Mouse (Mus musculus): ENCODE data around the gene Msl3. TPM values are rescaled to one million over a fixed set of nuclear protein-coding genes. Genes with fewer than 3 reads are reported as not detected.
"Not testable (repeated sequence)": the region's sequence is repeated elsewhere in the genome, so short reads cannot be mapped to it uniquely, and the experiment has no call there.

Msl3 gene
- 16.0 and 16.2 TPM in 2 replicates for polyA plus RNA-seq (2015; fragmentation: Nextera tagmentation; extraction: Ambion mirVana)

DNA sequence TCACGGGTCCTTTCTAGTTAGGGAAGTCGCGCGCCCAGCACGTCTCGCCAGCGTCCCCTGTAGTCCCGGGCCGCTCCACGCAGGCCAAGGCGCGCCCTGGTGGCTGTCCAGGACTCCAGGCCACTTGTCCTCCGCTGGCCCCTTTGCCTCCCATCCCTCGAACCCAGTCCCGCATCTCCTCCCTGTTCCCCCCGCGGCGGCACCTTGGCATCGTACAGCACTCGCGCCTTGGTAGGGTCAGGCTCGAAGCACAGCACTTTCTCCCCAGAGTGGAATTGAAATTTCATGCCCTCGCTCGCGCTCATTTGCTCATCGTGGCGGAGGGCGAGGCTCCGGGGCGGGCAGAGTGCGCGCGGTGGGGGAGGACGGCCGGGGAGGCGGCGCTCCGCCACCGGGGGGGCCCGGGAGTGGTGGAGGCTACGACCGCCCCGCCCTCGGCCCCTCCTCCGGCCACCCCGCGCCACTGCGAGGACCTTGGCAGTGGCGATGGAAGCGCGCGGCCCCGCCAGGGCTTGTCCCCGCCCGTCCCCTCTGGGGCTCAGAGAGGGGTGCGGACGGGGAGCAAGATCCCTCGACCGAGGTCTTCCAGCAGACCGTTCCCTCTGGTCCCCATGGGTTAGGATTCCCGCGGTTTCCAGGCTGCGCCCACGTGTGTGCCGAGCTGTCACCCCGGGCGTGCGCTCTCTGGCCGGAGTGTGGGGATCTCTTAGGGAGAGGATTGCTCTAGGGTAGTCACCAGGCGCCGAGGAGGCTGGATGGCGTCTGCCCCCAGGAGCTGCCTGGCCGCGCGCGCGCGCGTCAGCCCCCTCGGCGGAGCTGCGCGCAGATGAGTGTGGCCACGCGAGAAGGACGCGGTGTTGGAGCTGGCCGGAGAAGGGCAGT, at the start of gene Msl3:
Gene Msl3 (minus strand): TSS at position 374 of the 882 bp plus-strand sequence.
- no peaks in the 10 kb centered on the region for H3K9me3 ChIP-seq (replicated peaks; ENCODE audit: control insufficient read depth, low read length, poor library complexity, severe bottlenecking)
- peak within 1 kb of the TSS; percentile 91 for H3K27ac ChIP-seq (ENCODE audit: low read length)
- ATAC-seq: peak; percentile 94
- H3K4me1 ChIP-seq (ENCODE audit: control insufficient read depth, insufficient read depth, low read length): no peaks in the 10 kb centered on the region
- H3K36me3 ChIP-seq (ENCODE audit: control insufficient read depth, insufficient read depth, low read length): no peaks in the 10 kb centered on the region
- peak within 1 kb of the TSS; percentile 79 for H3K4me2 ChIP-seq (ENCODE audit: low read length)
- 30% methylated on average over 43 of the region's 88 CpGs for WGBS
- peak within 1 kb of the TSS; percentile 51 for H3K4me3 ChIP-seq (ENCODE audit: low read depth, low read length)
- peak within 1 kb of the TSS; percentile 65 for H3K9ac ChIP-seq (ENCODE audit: low read depth, low read length)
- H3K27me3 ChIP-seq (ENCODE audit: control insufficient read depth, insufficient read depth, low read depth, low read length): no peaks in the 10 kb centered on the region

DNA sequence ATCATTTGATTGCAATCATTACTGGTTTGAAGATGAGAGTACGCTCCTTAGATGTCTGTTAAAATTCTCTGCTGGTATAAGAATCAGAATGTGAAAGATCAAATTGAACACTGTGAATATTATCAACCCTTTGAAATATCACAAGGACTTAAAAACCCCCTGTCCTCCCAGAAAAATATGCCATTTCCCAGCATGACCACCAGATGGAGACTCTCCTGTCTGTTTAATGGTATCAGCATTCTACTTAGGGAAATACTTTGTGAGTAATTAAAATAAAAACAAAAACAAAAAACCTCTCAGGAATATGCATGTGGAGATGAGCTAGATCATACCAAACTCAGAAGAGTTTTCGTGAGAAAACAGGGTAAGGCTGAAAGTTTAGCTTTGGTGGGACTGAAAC, 44.3 kb upstream of the Msl3 start:
- Histone ChIP-seq H3K4me3 (ENCODE audit: low read depth, low read length) (no peak overlapping the region), H3K4me2 (ENCODE audit: low read length) (no peak overlapping the region), H3K27ac (ENCODE audit: low read length) (no peak overlapping the region), H3K36me3 (ENCODE audit: control insufficient read depth, insufficient read depth, low read length) (no peaks in the 10 kb centered on the region), H3K4me1 (ENCODE audit: control insufficient read depth, insufficient read depth, low read length) (no peaks in the 10 kb centered on the region), H3K27me3 (ENCODE audit: control insufficient read depth, insufficient read depth, low read depth, low read length) (no peaks in the 10 kb centered on the region), H3K9me3 (replicated peaks; ENCODE audit: control insufficient read depth, low read length, poor library complexity, severe bottlenecking) (no peaks in the 10 kb centered on the region), H3K9ac (ENCODE audit: low read depth, low read length) (no peak overlapping the region)
- ATAC-seq: no peak
- WGBS: 70% methylated on average over 2 of the region's 2 CpGs

DNA sequence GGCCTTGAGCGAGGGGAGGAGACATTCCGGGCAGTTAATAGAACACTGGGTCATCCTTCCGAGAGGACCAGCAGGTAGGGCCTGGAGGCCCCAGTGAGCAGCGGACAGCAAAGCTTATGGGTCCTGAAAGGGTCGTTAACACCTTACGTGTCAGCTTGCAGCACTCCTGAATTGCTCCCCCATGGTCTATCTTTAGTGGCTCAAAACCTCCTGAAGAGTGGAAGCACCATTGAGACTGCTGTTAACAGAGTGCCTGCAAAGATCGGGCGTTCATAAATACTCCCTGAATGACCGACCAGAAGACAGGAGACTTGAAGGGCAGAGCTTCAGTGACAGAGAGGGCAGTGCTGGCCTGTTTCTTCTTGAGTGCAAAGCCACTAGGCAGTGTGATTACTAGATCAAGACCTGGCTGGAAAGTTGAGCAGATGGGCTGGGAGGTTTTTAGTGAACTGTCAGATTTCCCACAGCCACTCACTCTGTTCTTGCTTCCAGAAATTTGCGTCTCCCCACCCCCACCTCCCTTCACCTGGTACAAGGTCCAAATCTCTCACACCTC, 787 bp upstream of the Msl3 start:
- H3K27me3 ChIP-seq (ENCODE audit: control insufficient read depth, insufficient read depth, low read depth, low read length): no peaks in the 10 kb centered on the region
- H3K4me3 ChIP-seq (ENCODE audit: low read depth, low read length): peak overlapping the region; percentile 51
- H3K36me3 ChIP-seq (ENCODE audit: control insufficient read depth, insufficient read depth, low read length): no peaks in the 10 kb centered on the region
- 26% methylated on average over 10 of the region's 10 CpGs for WGBS
- peak overlapping the region; percentile 65 for H3K9ac ChIP-seq (ENCODE audit: low read depth, low read length)
- H3K9me3 ChIP-seq (replicated peaks; ENCODE audit: control insufficient read depth, low read length, poor library complexity, severe bottlenecking): no peaks in the 10 kb centered on the region
- peak overlapping the region; percentile 79 for H3K4me2 ChIP-seq (ENCODE audit: low read length)
- H3K4me1 ChIP-seq (ENCODE audit: control insufficient read depth, insufficient read depth, low read length): no peaks in the 10 kb centered on the region
- H3K27ac ChIP-seq (ENCODE audit: low read length): peak overlapping the region; percentile 91
- ATAC-seq: peak; percentile 69

DNA sequence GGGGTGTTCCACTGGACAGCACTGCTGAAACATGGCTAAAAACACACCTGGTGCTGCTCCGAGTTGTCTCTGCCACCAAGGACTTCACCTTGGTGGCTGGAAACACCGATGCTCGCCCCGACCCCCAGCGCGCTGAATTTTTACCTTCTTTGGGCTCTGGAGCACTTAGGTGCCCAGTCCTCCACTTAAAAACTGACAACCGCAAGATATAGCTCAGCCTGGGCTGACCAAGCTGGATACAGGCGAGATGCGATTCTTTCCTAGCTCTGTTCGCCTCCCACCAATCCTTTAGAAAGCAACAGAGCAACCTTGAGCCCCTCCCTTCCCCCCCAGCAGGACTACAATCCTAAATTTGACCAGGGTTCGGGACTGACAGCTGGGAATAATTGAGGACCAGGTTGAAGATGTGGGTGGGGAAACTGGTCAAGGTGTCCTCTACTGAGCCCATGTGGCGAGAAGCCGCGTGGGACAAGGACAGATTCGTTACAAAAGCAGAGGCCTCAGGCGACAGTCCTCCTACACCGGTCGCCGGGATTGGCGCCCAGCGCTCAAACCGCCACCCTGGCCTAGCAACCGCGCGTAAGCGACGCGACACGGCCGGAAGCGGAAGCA, 679 bp downstream of the Msl3 start:
- Histone ChIP-seq H3K36me3 (ENCODE audit: control insufficient read depth, insufficient read depth, low read length) (no peaks in the 10 kb centered on the region), H3K27ac (ENCODE audit: low read length) (peak overlapping the region; percentile 91), H3K27me3 (ENCODE audit: control insufficient read depth, insufficient read depth, low read depth, low read length) (no peaks in the 10 kb centered on the region), H3K4me1 (ENCODE audit: control insufficient read depth, insufficient read depth, low read length) (no peaks in the 10 kb centered on the region), H3K4me2 (ENCODE audit: low read length) (peak overlapping the region; percentile 79), H3K4me3 (ENCODE audit: low read depth, low read length) (peak overlapping the region; percentile 51), H3K9ac (ENCODE audit: low read depth, low read length) (peak overlapping the region; percentile 65), H3K9me3 (replicated peaks; ENCODE audit: control insufficient read depth, low read length, poor library complexity, severe bottlenecking) (no peaks in the 10 kb centered on the region)
- ATAC-seq: peak; percentile 12
- WGBS: 11% methylated on average over 28 of the region's 31 CpGs

DNA sequence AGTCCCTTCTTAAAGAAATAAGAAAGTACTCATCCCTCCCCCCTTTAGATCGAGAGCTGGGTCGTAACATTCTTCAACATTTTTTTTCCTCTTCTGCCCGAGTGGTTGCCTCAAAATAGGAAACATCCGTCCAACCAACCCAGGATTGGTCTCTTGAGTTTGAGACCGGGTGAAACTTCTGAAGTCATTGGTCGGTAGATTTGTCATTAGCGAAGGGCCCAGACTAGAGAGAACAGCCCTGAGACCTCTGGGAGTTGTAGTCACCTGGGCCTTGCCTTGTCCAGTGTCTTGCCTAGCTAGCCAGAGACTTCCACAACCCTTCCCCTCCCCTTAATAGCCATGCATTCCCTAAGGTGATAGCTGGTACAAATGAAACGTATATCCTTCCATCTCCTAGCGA, 1.3 kb downstream of the Msl3 start:
- H3K4me3 ChIP-seq (ENCODE audit: low read depth, low read length): peak overlapping the region; percentile 51
- peak overlapping the region; percentile 79 for H3K4me2 ChIP-seq (ENCODE audit: low read length)
- no peaks in the 10 kb centered on the region for H3K27me3 ChIP-seq (ENCODE audit: control insufficient read depth, insufficient read depth, low read depth, low read length)
- H3K27ac ChIP-seq (ENCODE audit: low read length): no peak overlapping the region; the same call in 1 of the 2 replicates
- ATAC-seq: peak; percentile 72
- H3K9ac ChIP-seq (ENCODE audit: low read depth, low read length): peak overlapping the region; percentile 65; the same call in 1 of the 2 replicates
- H3K36me3 ChIP-seq (ENCODE audit: control insufficient read depth, insufficient read depth, low read length): no peaks in the 10 kb centered on the region
- H3K4me1 ChIP-seq (ENCODE audit: control insufficient read depth, insufficient read depth, low read length): no peaks in the 10 kb centered on the region
- WGBS: 16% methylated on average over 9 of the region's 9 CpGs
- no peaks in the 10 kb centered on the region for H3K9me3 ChIP-seq (replicated peaks; ENCODE audit: control insufficient read depth, low read length, poor library complexity, severe bottlenecking)

DNA sequence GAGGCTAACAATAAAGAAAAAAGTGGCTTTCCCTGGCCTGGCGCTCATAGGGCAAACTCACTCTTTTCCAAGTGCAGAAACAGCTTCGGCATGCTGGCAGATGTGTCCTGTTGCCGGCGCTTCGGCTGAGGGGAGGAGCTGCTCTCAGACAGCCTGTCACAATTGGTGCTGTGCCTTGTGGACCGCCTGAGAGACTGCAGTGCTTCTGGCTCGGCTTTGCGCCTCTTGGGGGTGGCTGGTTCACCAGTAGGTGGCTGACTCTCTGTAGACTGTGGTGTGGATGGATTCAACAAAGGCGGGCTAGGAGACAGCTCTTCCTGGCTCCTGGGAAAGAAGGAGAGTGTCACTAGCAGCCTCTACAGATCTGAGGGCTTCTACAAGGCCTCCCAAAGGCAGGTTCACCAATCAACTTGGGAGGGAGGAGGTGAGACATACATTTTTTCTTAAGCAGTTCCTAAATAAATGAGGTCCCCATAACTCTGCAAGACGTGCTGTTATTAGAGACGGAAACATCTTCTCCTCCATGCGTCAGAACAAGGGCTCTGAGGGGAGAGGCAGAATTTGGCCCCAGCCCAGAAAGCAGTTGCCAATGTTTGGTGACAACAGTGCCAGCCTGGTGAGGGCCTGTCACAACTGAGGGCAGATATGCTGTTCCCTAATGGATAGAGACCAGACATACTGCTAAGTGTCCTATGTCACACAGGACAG, 9.6 kb downstream of the Msl3 start:
- Histone ChIP-seq H3K4me2 (ENCODE audit: low read length) (no peak overlapping the region), H3K27ac (ENCODE audit: low read length) (no peak overlapping the region), H3K36me3 (ENCODE audit: control insufficient read depth, insufficient read depth, low read length) (no peaks in the 10 kb centered on the region), H3K9ac (ENCODE audit: low read depth, low read length) (no peak overlapping the region), H3K4me3 (ENCODE audit: low read depth, low read length) (no peak overlapping the region), H3K4me1 (ENCODE audit: control insufficient read depth, insufficient read depth, low read length) (no peaks in the 10 kb centered on the region), H3K27me3 (ENCODE audit: control insufficient read depth, insufficient read depth, low read depth, low read length) (no peaks in the 10 kb centered on the region), H3K9me3 (replicated peaks; ENCODE audit: control insufficient read depth, low read length, poor library complexity, severe bottlenecking) (no peaks in the 10 kb centered on the region)
- 73% methylated on average over 12 of the region's 12 CpGs for WGBS
- no peak for ATAC-seq

DNA sequence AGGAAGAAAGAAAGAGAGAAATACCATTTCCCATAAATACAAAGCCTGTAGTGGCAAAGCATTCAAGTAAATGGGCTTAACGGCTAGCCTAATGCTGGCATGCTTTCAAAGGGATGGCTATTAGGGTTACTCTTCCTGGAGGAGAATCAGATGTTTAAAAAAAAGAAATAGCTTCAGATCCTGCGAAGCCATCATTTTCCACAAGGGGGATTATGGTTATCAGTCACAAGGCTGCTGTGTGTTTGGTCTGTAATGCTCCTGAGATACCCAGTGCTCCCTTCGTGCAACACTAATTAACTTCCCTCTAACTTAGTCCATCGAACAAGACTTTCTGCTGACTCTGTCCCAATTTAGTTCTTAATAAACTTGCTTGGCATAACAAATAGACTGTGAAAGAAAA, 13.5 kb downstream of the Msl3 start:
- WGBS: 63% methylated on average over 4 of the region's 4 CpGs
- Histone ChIP-seq H3K27me3 (ENCODE audit: control insufficient read depth, insufficient read depth, low read depth, low read length) (no peaks in the 10 kb centered on the region), H3K9ac (ENCODE audit: low read depth, low read length) (no peak overlapping the region), H3K4me2 (ENCODE audit: low read length) (no peak overlapping the region), H3K9me3 (replicated peaks; ENCODE audit: control insufficient read depth, low read length, poor library complexity, severe bottlenecking) (no peaks in the 10 kb centered on the region), H3K36me3 (ENCODE audit: control insufficient read depth, insufficient read depth, low read length) (no peaks in the 10 kb centered on the region), H3K4me3 (ENCODE audit: low read depth, low read length) (no peak overlapping the region), H3K27ac (ENCODE audit: low read length) (no peak overlapping the region), H3K4me1 (ENCODE audit: control insufficient read depth, insufficient read depth, low read length) (no peaks in the 10 kb centered on the region)
- no peak for ATAC-seq

DNA sequence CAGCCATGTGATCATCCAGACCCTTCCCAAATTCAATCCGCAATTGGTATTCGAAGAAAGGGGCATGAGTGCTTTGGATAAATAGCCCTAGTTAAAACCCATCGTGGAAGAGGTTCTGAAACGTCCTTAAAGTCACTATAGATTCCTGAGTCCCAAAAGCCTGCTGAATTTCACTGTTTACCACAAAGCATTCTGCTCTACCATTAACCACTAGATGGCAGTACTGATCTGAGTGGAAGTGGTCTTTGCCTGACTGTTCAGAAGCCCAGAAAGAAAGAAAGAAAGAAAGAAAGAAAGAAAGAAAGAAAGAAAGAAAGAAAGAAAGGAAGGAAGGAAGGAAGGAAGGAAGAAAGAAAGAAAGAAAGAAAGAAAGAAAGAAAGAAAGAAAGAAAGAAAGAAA, 13.9 kb downstream of the Msl3 start:
- H3K9ac ChIP-seq (ENCODE audit: low read depth, low read length); H3K27ac ChIP-seq (ENCODE audit: low read length); H3K36me3 ChIP-seq (ENCODE audit: control insufficient read depth, insufficient read depth, low read length); ATAC-seq; H3K4me2 ChIP-seq (ENCODE audit: low read length); H3K4me3 ChIP-seq (ENCODE audit: low read depth, low read length); H3K9me3 ChIP-seq (replicated peaks; ENCODE audit: control insufficient read depth, low read length, poor library complexity, severe bottlenecking); H3K4me1 ChIP-seq (ENCODE audit: control insufficient read depth, insufficient read depth, low read length); H3K27me3 ChIP-seq (ENCODE audit: control insufficient read depth, insufficient read depth, low read depth, low read length): not testable (repeated sequence)
- 51% methylated on average over 4 of the region's 4 CpGs for WGBS

Measured in midbrain, embryonic 16.5 days (tissue).